Mouse (Mus musculus) heart, postnatal 0 days (tissue): Measurements from ENCODE around the gene Zfp873. TPM values are rescaled to one million over a fixed set of nuclear protein-coding genes. Genes with fewer than 3 reads are reported as not detected.

Experiments used
- polyA plus RNA-seq: library from polyadenylated mRNA; unstranded; fragments of >200 nt; fragmentation: Nextera tagmentation; extraction: Ambion mirVana; gene quantifications from 2 replicates; pipeline ENCODE4 v1.2.1, GENCODE M21; 2015
- total RNA-seq: library from RNA; depleted of rRNA; stranded (reverse); fragments of >200 nt; gene quantifications from 2 replicates; pipeline ENCODE4 v1.2.3, GENCODE M21; 2014; ENCODE audit warnings: low replicate concordance; rRNA removed

The Zfp873 gene
- total and polyA plus RNA-seq, 2 experiments from 2014 or later = 3.7 to 8.5 TPM

Other genes starting within 250 kb of the Zfp873 start
- gene Gm4767, start 235.9 kb upstream of the Zfp873 start, total RNA-seq = 1.1 TPM in 1 of 2 replicates, not detected in the other
- gene Gm4767, start 235.9 kb upstream of the Zfp873 start, polyA plus RNA-seq = 1.5 and 1.7 TPM in 2 replicates
- 1.0 TPM in 1 of 2 replicates, not detected in the other for gene Gm32687, start 184.2 kb upstream of the Zfp873 start, total RNA-seq
- 3.1 and 4.3 TPM in 2 replicates for gene Gm32687, start 184.2 kb upstream of the Zfp873 start, polyA plus RNA-seq
- 0.76 and 1.8 TPM in 2 replicates for gene Zfp781, start 117.6 kb upstream of the Zfp873 start, total RNA-seq
- 0.81 and 1.1 TPM in 2 replicates for gene Zfp781, start 117.6 kb upstream of the Zfp873 start, polyA plus RNA-seq
- gene BC024063, start 35.2 kb downstream of the Zfp873 start, total RNA-seq = 1.4 and 1.6 TPM in 2 replicates
- gene BC024063, start 35.2 kb downstream of the Zfp873 start, polyA plus RNA-seq = 1.7 and 1.9 TPM in 2 replicates
- 2.8 and 3.7 TPM in 2 replicates for gene AU041133, start 79.9 kb downstream of the Zfp873 start, total RNA-seq
- gene AU041133, start 79.9 kb downstream of the Zfp873 start, polyA plus RNA-seq = 4.3 and 4.7 TPM in 2 replicates
- gene Zfp938, start 193.2 kb downstream of the Zfp873 start, total RNA-seq = 0.97 and 2.7 TPM in 2 replicates
- gene Zfp938, start 193.2 kb downstream of the Zfp873 start, polyA plus RNA-seq = 14.8 and 15.2 TPM in 2 replicates